Mouse (Mus musculus) olfactory bulb, adult 2 months (tissue): Measurements from ENCODE around the gene Zfp277. TPM values are rescaled to one million over a fixed set of nuclear protein-coding genes. Genes with fewer than 3 reads are reported as not detected.
A peak's percentile ranks its signal among the peaks of the same experiment; 100 is the strongest.

ENCODE experiments used
- H3K27ac ChIP-seq: fragments of 200-500 bp; 2 replicates; pipeline ENCODE4 v1.5.1; 2012; ENCODE audit warnings: low read depth, low read length; ENCODE audit not compliant: insufficient read depth
- H3K4me1 ChIP-seq: fragments of 200-500 bp; 2 replicates; pipeline ENCODE4 v1.6.1; 2012; ENCODE audit warnings: low read length; ENCODE audit not compliant: control insufficient read depth, insufficient read depth
- H3K4me3 ChIP-seq: fragments of 200-500 bp; 2 replicates; pipeline ENCODE4 v1.5.1; 2012; ENCODE audit warnings: mild to moderate bottlenecking, low read depth, low read length, moderate library complexity; ENCODE audit not compliant: insufficient read depth
- CTCF ChIP-seq: fragments of 200-500 bp; IDR thresholded peaks from 2 replicates; pipeline ENCODE4 v1.5.1; 2012; ENCODE audit warnings: low read depth, mild to moderate bottlenecking, low read length, moderate library complexity; ENCODE audit not compliant: insufficient read depth
- POLR2A ChIP-seq: fragments of 200-500 bp; IDR thresholded peaks from 2 replicates; pipeline ENCODE4 v1.6.1; 2012; ENCODE audit warnings: mild to moderate bottlenecking, low read depth, low read length, moderate library complexity; ENCODE audit not compliant: insufficient read depth
- WGBS: fragments of 180-500 bp; shearing (Covaris S2); methylation state at CpG from one replicate; pipeline ENCODE4 v1.1.7; 2018; 5-methylcytosine and 5-hydroxymethylcytosine counted together
- polyA plus RNA-seq: library from polyadenylated mRNA; stranded (reverse); fragments of >200 nt; gene quantifications from 2 replicates; pipeline ENCODE4 v1.2.4, GENCODE M21; 2012; ENCODE audit warnings: low replicate concordance; ENCODE audit not compliant: missing spikeins, insufficient read depth, insufficient read length

Gene Zfp277
- polyA plus RNA-seq, 1 experiment = not detected

GRCm38 (mm10) chr12:40415312-40415925, 30.3 kb downstream of the Zfp277 start:
- TF ChIP-seq POLR2A (no peak), CTCF (no peak)
- Histone ChIP-seq H3K4me3 (no peak overlapping the region), H3K27ac (peak overlapping the region; percentile 96), H3K4me1 (peaks cover 2% of the 10 kb centered on the region; the same call in 1 of the 2 replicates)
- WGBS = 28% methylated on average over 8 of the region's 8 CpGs

- Histone ChIP-seq H3K4me1 (peaks cover 2% of the 10 kb centered on the region; the same call in 1 of the 2 replicates), H3K4me3 (no peak overlapping the region), H3K27ac (peak overlapping the region; percentile 96)
- 24% methylated on average over 5 of the region's 5 CpGs for WGBS
- TF ChIP-seq CTCF (no peak), POLR2A (no peak)
These were observed 30.9 kb downstream of the Zfp277 start for GRCm38 (mm10) chr12:40414682-40415311.

- H3K4me3 ChIP-seq = no peak overlapping the region
- 62% methylated on average over 10 of the region's 10 CpGs for WGBS
- TF ChIP-seq CTCF (no peak), POLR2A (no peak)
- H3K4me1 ChIP-seq = no peaks in the 10 kb centered on the region
- H3K27ac ChIP-seq = no peak overlapping the region
These were observed 45.9 kb downstream of the Zfp277 start for GRCm38 (mm10) chr12:40399812-40400211.

GRCm38 (mm10) chr12:40399386-40399785, 46.3 kb downstream of the Zfp277 start:
- WGBS = 86% methylated on average over 2 of the region's 2 CpGs
- TF ChIP-seq POLR2A = no peak
- Histone ChIP-seq H3K4me1 (no peaks in the 10 kb centered on the region), H3K27ac (no peak overlapping the region), H3K4me3 (no peak overlapping the region)

GRCm38 (mm10) chr12:40398916-40399315, 46.8 kb downstream of the Zfp277 start:
- WGBS = 65% methylated on average over 2 of the region's 2 CpGs
- Histone ChIP-seq H3K27ac (no peak overlapping the region), H3K4me3 (no peak overlapping the region), H3K4me1 (no peaks in the 10 kb centered on the region)
- TF ChIP-seq CTCF (no peak), POLR2A (no peak)

- H3K27ac ChIP-seq = no peak overlapping the region
- no peaks in the 10 kb centered on the region for H3K4me1 ChIP-seq
- WGBS = 86% methylated on average over 3 of the region's 3 CpGs
- no peak overlapping the region for H3K4me3 ChIP-seq
- TF ChIP-seq POLR2A (no peak), CTCF (no peak)
These were observed 52.8 kb downstream of the Zfp277 start for GRCm38 (mm10) chr12:40392869-40393268.

GRCm38 (mm10) chr12:40391262-40391661, 54.4 kb downstream of the Zfp277 start:
- H3K4me1 ChIP-seq = peaks cover 3% of the 10 kb centered on the region; the same call in 1 of the 2 replicates
- no peak for TF ChIP-seq POLR2A
- TF ChIP-seq CTCF = no peak
- no peak overlapping the region for H3K4me3 ChIP-seq
- WGBS = 66% methylated on average over 1 of the region's 1 CpGs
- no peak overlapping the region for H3K27ac ChIP-seq

GRCm38 (mm10) chr12:40387786-40388185, 57.9 kb downstream of the Zfp277 start:
- no peak for TF ChIP-seq CTCF
- TF ChIP-seq POLR2A = no peak
- WGBS = 69% methylated on average over 5 of the region's 5 CpGs
- H3K27ac ChIP-seq = no peak overlapping the region
- no peak overlapping the region for H3K4me3 ChIP-seq
- H3K4me1 ChIP-seq = peaks cover 3% of the 10 kb centered on the region; the same call in 1 of the 2 replicates

- 94% methylated on average over 4 of the region's 4 CpGs for WGBS
- Histone ChIP-seq H3K4me3 (no peak overlapping the region), H3K27ac (no peak overlapping the region), H3K4me1 (peaks cover 5% of the 10 kb centered on the region; the same call in 1 of the 2 replicates)
- no peak for TF ChIP-seq POLR2A
- no peak for TF ChIP-seq CTCF
These were observed 60.4 kb downstream of the Zfp277 start for GRCm38 (mm10) chr12:40385301-40385700.

GRCm38 (mm10) chr12:40383718-40384117, 62.0 kb downstream of the Zfp277 start:
- H3K4me1 ChIP-seq = peaks cover 5% of the 10 kb centered on the region; the same call in 1 of the 2 replicates
- no peak overlapping the region for H3K4me3 ChIP-seq
- 92% methylated on average over 6 of the region's 6 CpGs for WGBS
- no peak overlapping the region for H3K27ac ChIP-seq
- TF ChIP-seq POLR2A = no peak
